Mouse (Mus musculus): ENCODE data around the gene Lamb3.

GRCm38 (mm10) chr1:193368055-193368454, 160.6 kb downstream of the Lamb3 start:
- TF ChIP-seq CTCF (IDR thresholded peaks at IDR 0.05; ENCODE audit: low read depth) (no peak), EP300 (IDR thresholded peaks at IDR 0.05; ENCODE audit: low read depth) (no peak)

All from liver, postnatal 0 days (tissue).